Mouse (Mus musculus) heart, adult 9 months (tissue): ENCODE data around the gene Bhlha9.
"Not testable (repeated sequence)": the region's sequence is repeated elsewhere in the genome, so short reads cannot be mapped to it uniquely, and the experiment has no call there.

Experiments used
- DNase-seq, 2 experiments: peaks; one replicate each; pipeline ENCODE4 v3.0.0; 2022; ENCODE audit warnings: low spot score in 2 of 2

The Bhlha9 gene

GRCm38 (mm10) chr11:76661790-76662468 lies 10.3 kb upstream of the Bhlha9 start:
- DNase-seq, result no peak

- no peak for DNase-seq
Observed at GRCm38 (mm10) chr11:76666002-76666649, 6.1 kb upstream of the Bhlha9 start.

GRCm38 (mm10) chr11:76667807-76668206 lies 4.5 kb upstream of the Bhlha9 start:
- DNase-seq, result no peak

DNA sequence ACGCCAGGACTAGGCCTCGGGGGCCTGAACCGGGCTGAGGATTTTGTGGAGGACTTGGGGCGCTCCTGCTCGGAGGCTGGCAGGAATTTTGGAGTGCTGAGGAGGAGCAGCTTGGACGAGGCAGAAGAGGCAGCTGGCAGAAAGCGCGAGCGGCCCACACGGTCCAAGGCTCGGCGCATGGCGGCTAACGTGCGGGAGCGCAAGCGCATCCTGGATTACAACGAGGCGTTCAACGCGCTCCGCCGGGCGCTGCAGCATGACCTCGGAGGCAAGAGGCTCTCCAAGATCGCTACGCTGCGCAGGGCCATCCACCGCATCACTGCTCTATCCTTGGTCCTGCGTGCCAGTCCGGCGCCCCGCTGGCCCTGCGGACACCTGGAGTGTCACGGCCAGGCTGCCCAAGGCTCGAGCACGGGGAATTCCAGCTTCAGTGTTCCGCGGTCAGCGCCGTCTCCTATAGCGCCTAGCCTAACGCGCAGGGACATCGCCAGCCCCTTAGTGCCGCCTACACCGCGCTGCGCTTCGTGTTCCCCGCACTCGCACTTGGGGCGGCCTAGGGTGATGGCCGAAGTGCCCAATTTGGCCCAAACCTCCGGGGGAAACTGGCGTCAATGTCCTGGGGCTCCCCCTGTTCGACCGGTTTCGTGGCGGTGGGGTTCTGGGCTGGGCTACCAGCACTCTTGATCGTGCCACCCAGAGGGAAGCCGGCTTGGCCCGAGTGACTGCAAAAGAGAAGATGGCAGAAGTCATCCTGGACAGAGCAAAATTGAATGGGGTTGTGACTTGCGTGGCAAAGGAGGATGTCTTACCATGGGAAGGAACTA lies 503 bp downstream of the Bhlha9 start:
- DNase-seq, result no peak

GRCm38 (mm10) chr11:76674199-76674598 lies 1.9 kb downstream of the Bhlha9 start:
- no peak for DNase-seq

- no peak for DNase-seq
Observed at GRCm38 (mm10) chr11:76674704-76675103, 2.4 kb downstream of the Bhlha9 start.

- not testable (repeated sequence) for DNase-seq
Observed at GRCm38 (mm10) chr11:76679508-76679907, 7.2 kb downstream of the Bhlha9 start, which contains the start of gene Trarg1. Trarg1 (plus strand) TSS chr11:76679808.

DNA sequence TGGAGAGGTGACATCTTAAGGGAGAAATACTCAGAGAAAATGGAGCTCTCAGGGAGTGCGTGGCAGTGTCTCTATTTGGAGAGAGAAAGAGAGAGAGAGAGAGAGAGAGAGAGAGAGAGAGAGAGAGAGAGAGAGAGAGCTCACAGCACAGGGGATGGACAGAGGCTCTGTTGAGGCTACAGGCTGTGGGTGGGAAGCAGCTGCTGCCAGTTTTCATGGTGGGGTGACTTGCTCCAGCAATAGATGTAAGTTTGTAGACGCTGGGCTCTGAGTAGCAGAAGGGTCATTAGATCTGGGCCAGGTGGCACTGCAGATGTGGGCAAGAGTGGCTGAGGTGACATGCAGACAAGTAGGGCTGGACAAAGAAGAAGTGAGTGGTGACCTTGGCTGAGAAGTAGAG lies 13.3 kb downstream of the Bhlha9 start:
- no peak for DNase-seq

DNA sequence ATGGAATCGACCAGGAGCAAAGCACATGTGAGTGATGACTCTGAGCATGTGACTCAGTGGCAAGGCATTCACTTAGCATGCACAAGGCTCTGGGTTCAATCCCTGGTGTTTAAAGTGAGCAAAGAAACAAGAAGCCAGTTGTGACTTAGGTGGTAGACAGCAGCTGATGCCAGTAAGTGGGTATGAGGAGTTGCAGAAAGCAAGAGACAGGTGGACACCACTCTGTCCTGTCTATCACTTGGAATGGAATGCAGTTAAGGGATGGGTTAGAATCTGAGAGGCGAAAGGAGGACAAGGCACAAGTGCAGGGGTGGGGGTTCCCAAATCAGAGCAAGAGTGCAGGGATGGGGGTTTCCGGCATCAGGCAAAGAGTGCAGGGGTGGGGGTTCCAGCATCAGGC lies 19.8 kb downstream of the Bhlha9 start:
- DNase-seq, result no peak

- DNase-seq, result no peak
Observed at GRCm38 (mm10) chr11:76695810-76696209, 23.5 kb downstream of the Bhlha9 start.

DNA sequence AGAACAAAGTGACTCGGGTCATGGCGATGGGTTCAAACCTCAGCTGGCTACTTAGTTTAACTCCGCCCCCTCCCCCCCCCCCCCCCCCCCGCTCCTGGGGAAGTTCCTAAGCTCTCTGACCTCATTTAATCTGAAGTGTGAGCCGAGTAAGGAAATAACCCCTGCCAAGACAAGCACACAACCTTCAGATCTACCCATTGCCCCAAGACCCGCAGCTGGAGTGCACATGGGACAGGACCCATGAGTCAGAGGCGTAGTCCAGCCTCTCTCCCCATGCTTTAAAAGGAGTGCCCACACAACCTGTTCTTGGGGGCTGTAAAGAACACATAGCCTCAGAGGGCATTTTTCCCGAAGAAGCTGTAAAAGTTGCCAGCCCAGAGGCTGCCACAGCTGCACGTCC lies 27.4 kb downstream of the Bhlha9 start:
- DNase-seq, result peak in 1 of 2 experiments; percentile 16

DNA sequence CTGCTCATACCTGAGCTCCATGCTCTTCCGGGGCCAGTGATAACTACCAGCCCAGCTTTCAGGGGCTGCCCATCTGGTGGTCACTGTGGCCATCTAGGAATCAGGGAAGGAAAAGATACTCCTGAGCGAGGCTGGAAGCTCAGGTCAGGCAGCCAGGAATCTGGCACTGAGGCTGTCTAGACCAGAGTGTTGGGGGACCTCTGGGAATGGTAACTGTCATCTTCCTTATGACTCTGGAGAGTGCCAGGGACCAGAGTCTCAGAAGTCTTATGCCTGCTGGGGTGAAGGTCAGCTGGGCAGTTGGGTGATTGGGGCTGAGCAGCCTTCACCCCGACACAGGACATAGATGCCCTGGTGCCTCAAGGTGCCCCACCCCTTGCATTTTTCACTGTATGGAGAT lies 35.4 kb downstream of the Bhlha9 start:
- DNase-seq, result no peak

GRCm38 (mm10) chr11:76708066-76708465 lies 35.8 kb downstream of the Bhlha9 start:
- DNase-seq, result peak; percentile 7

DNA sequence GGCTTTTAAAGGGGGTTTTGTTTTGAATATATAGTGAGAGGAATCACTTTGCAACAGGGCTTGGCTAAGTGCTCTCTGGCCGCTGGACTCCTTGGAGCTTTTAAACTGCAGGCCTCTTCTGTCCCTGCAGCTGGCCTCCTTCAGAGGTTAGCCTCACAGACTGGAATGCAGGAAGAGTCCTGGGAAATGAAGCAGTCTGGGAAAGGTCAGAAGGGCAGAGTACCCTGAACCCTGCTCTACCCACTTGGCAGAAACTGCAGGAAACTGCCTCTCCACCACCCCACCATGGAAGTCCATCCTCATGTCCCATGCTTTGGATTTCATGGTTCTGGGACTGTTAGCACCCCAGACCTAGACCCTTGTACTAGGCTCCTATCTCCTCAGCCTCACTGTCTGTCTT lies 36.6 kb downstream of the Bhlha9 start:
- DNase-seq, result no peak

- peak; percentile 47 to 60 for DNase-seq
Observed at GRCm38 (mm10) chr11:76709625-76710452, 37.6 kb downstream of the Bhlha9 start.

- DNase-seq, result no peak
Observed at GRCm38 (mm10) chr11:76717000-76717399, 44.7 kb downstream of the Bhlha9 start.
